Mouse (Mus musculus): ENCODE data around the gene Ythdc1. TPM values are rescaled to one million over a fixed set of nuclear protein-coding genes. Genes with fewer than 3 reads are reported as not detected.
"Not testable (repeated sequence)": the region's sequence is repeated elsewhere in the genome, so short reads cannot be mapped to it uniquely, and the experiment has no call there.

Ythdc1 gene
- polyA plus RNA-seq, 1 experiment from 2014 or later, result 57.5 TPM

GRCm38 (mm10) chr5:86850104-86850503, 46.1 kb downstream of the Ythdc1 start:
- Histone ChIP-seq H3K27ac (ENCODE audit: low read depth, low read length) (no peak overlapping the region), H3K4me2 (replicated peaks; ENCODE audit: low read depth, low read length) (no peak overlapping the region), H3K9ac (ENCODE audit: low read depth, low read length) (no peak overlapping the region), H3K27me3 (ENCODE audit: control insufficient read depth, insufficient read depth, low read length) (no peaks in the 10 kb centered on the region), H3K36me3 (ENCODE audit: control insufficient read depth, insufficient read depth, low read length) (no peaks in the 10 kb centered on the region), H3K9me3 (ENCODE audit: control insufficient read depth, low read length) (no peaks in the 10 kb centered on the region), H3K4me3 (ENCODE audit: low read depth, low read length) (no peak overlapping the region), H3K4me1 (replicated peaks; ENCODE audit: control insufficient read depth, insufficient read depth, low read length) (no peaks in the 10 kb centered on the region)
- ATAC-seq (ENCODE audit: low FRiP score), result peak; percentile 59; the same call in 1 of the 2 replicates
- DNase-seq (ENCODE audit: low spot score), result peak; percentile 65

- Histone ChIP-seq H3K27me3 (ENCODE audit: control insufficient read depth, insufficient read depth, low read length) (no peaks in the 10 kb centered on the region), H3K4me2 (replicated peaks; ENCODE audit: low read depth, low read length) (no peak overlapping the region), H3K36me3 (ENCODE audit: control insufficient read depth, insufficient read depth, low read length) (no peaks in the 10 kb centered on the region), H3K27ac (ENCODE audit: low read depth, low read length) (no peak overlapping the region), H3K9ac (ENCODE audit: low read depth, low read length) (no peak overlapping the region), H3K4me1 (replicated peaks; ENCODE audit: control insufficient read depth, insufficient read depth, low read length) (no peaks in the 10 kb centered on the region), H3K4me3 (ENCODE audit: low read depth, low read length) (no peak overlapping the region), H3K9me3 (ENCODE audit: control insufficient read depth, low read length) (no peaks in the 10 kb centered on the region)
- ATAC-seq (ENCODE audit: low FRiP score), result no peak
- no peak for DNase-seq (ENCODE audit: low spot score)
- 41% methylated on average over 5 of the region's 5 CpGs for WGBS
Measured at GRCm38 (mm10) chr5:86851658-86852057, 47.6 kb downstream of the Ythdc1 start.

GRCm38 (mm10) chr5:86856505-86856904, 52.5 kb downstream of the Ythdc1 start:
- H3K36me3 ChIP-seq (ENCODE audit: control insufficient read depth, insufficient read depth, low read length); ATAC-seq (ENCODE audit: low FRiP score); H3K4me1 ChIP-seq (replicated peaks; ENCODE audit: control insufficient read depth, insufficient read depth, low read length); H3K9me3 ChIP-seq (ENCODE audit: control insufficient read depth, low read length); H3K9ac ChIP-seq (ENCODE audit: low read depth, low read length); H3K27ac ChIP-seq (ENCODE audit: low read depth, low read length); DNase-seq (ENCODE audit: low spot score); H3K4me3 ChIP-seq (ENCODE audit: low read depth, low read length); H3K4me2 ChIP-seq (replicated peaks; ENCODE audit: low read depth, low read length); H3K27me3 ChIP-seq (ENCODE audit: control insufficient read depth, insufficient read depth, low read length): not testable (repeated sequence)
- 70% methylated on average over 13 of the region's 13 CpGs for WGBS

GRCm38 (mm10) chr5:86857682-86858081, 53.7 kb downstream of the Ythdc1 start:
- no peaks in the 10 kb centered on the region for H3K27me3 ChIP-seq (ENCODE audit: control insufficient read depth, insufficient read depth, low read length)
- H3K27ac ChIP-seq (ENCODE audit: low read depth, low read length), result no peak overlapping the region
- 22% methylated on average over 1 of the region's 1 CpGs for WGBS
- H3K9me3 ChIP-seq (ENCODE audit: control insufficient read depth, low read length), result no peaks in the 10 kb centered on the region
- H3K4me2 ChIP-seq (replicated peaks; ENCODE audit: low read depth, low read length), result no peak overlapping the region
- ATAC-seq (ENCODE audit: low FRiP score) (no peak), DNase-seq (ENCODE audit: low spot score) (no peak)
- no peaks in the 10 kb centered on the region for H3K36me3 ChIP-seq (ENCODE audit: control insufficient read depth, insufficient read depth, low read length)
- no peak overlapping the region for H3K4me3 ChIP-seq (ENCODE audit: low read depth, low read length)
- H3K4me1 ChIP-seq (replicated peaks; ENCODE audit: control insufficient read depth, insufficient read depth, low read length), result no peaks in the 10 kb centered on the region
- no peak overlapping the region for H3K9ac ChIP-seq (ENCODE audit: low read depth, low read length)

GRCm38 (mm10) chr5:86858336-86858735, 54.3 kb downstream of the Ythdc1 start:
- ATAC-seq (ENCODE audit: low FRiP score) (no peak), DNase-seq (ENCODE audit: low spot score) (no peak)
- no peaks in the 10 kb centered on the region for H3K27me3 ChIP-seq (ENCODE audit: control insufficient read depth, insufficient read depth, low read length)
- H3K4me3 ChIP-seq (ENCODE audit: low read depth, low read length), result no peak overlapping the region
- H3K4me2 ChIP-seq (replicated peaks; ENCODE audit: low read depth, low read length), result no peak overlapping the region
- no peak overlapping the region for H3K9ac ChIP-seq (ENCODE audit: low read depth, low read length)
- no peaks in the 10 kb centered on the region for H3K36me3 ChIP-seq (ENCODE audit: control insufficient read depth, insufficient read depth, low read length)
- 45% methylated on average over 3 of the region's 3 CpGs for WGBS
- no peaks in the 10 kb centered on the region for H3K9me3 ChIP-seq (ENCODE audit: control insufficient read depth, low read length)
- no peaks in the 10 kb centered on the region for H3K4me1 ChIP-seq (replicated peaks; ENCODE audit: control insufficient read depth, insufficient read depth, low read length)
- no peak overlapping the region for H3K27ac ChIP-seq (ENCODE audit: low read depth, low read length)

- 59% methylated on average over 1 of the region's 1 CpGs for whole genome bisulfite sequencing
- Histone ChIP-seq H3K27me3 (ENCODE audit: control insufficient read depth, insufficient read depth, low read length) (no peaks in the 10 kb centered on the region), H3K9ac (ENCODE audit: low read depth, low read length) (no peak overlapping the region), H3K4me2 (replicated peaks; ENCODE audit: low read depth, low read length) (no peak overlapping the region), H3K27ac (ENCODE audit: low read depth, low read length) (no peak overlapping the region), H3K4me1 (replicated peaks; ENCODE audit: control insufficient read depth, insufficient read depth, low read length) (no peaks in the 10 kb centered on the region), H3K4me3 (ENCODE audit: low read depth, low read length) (no peak overlapping the region), H3K9me3 (ENCODE audit: control insufficient read depth, low read length) (no peaks in the 10 kb centered on the region), H3K36me3 (ENCODE audit: control insufficient read depth, insufficient read depth, low read length) (no peaks in the 10 kb centered on the region)
- no peak for DNase-seq (ENCODE audit: low spot score)
- no peak for ATAC-seq (ENCODE audit: low FRiP score)
Measured at GRCm38 (mm10) chr5:86871877-86872276, 67.9 kb downstream of the Ythdc1 start.

Other genes starting within 250 kb of the Ythdc1 start
- gene Tmprss11f, start 171.8 kb upstream of the Ythdc1 start, polyA plus RNA-seq (2014; fragmentation: Nextera tagmentation; extraction: Ambion mirVana), result not detected in 2 replicates
- gene Tmprss11b, start 127.9 kb upstream of the Ythdc1 start, polyA plus RNA-seq (2014; fragmentation: Nextera tagmentation; extraction: Ambion mirVana), result not detected in 2 replicates
- gene Tmprss11e, start 58.4 kb upstream of the Ythdc1 start, polyA plus RNA-seq (2014; fragmentation: Nextera tagmentation; extraction: Ambion mirVana), result not detected in 2 replicates
- gene Ugt2b34, start 102.7 kb downstream of the Ythdc1 start, polyA plus RNA-seq (2014; fragmentation: Nextera tagmentation; extraction: Ambion mirVana), result 0.04 TPM in 1 of 2 replicates, not detected in the other
- gene Ugt2b1, start 122.3 kb downstream of the Ythdc1 start, polyA plus RNA-seq (2014; fragmentation: Nextera tagmentation; extraction: Ambion mirVana), result not detected in 2 replicates
- not detected in 2 replicates for gene Ugt2b35, start 196.6 kb downstream of the Ythdc1 start, polyA plus RNA-seq (2014; fragmentation: Nextera tagmentation; extraction: Ambion mirVana)